Comparison of ENCODE assay signal across 11 mouse cellular contexts in the genomic region with DNA sequence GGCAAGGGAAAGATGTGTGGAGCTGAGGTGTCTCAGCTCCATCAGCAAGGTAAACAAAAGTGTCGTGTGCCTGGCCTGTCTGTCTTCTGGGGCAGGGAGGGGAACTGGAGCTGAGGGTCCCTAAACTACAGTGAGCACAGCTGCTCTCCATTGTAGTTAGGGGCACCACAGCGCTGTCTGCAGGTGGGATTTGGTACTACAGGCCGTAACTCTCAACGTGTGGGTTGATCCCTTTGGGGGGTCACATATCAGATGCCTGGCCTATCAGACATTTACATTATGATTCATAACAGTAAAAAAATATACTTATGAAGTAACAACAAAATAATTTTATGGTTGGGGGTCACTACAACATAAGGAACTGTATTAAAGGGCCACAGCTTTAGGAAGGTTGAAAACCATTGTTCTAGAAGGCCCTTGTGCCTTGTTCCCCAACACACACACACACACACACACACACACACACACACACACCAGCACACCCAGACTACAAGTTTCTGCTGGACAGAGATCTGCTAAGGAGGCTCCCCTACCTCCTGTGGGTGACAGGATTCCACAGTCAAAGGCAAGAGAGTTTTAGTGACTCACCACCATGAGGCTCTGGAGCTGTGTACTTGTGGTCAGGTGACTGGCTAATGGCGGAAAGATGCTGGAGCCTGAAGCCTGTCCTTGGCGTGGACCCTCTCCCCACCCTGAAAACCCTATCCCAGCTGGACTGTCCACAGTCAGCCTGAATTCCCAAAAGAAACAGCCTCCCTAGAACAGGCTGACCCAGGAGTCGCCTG. TPM values are rescaled to one million over a fixed set of nuclear protein-coding genes. Genes with fewer than 3 reads are reported as not detected.
DNase-seq lines count a peak whose midpoint lies in the region; ATAC-seq and TF ChIP-seq lines count a peak whose summit lies in the region.
"Had no signal": no experiment of that assay in that cellular context is flagged by ENCODE, and none has a peak within 500 bp of the region (broad histone marks: within the 10 kb centered on the region; RNA-seq: fewer than 3 reads in every experiment).

No protein-coding gene starts in this region.

- H3K4me1 ChIP-seq in embryonic facial prominence, embryonic 11.5 days (ENCODE audit: control insufficient read depth, insufficient read depth, low read length), result peaks cover 3% of the 10 kb centered on the region
- peaks cover 53% of the 10 kb centered on the region for H3K4me1 ChIP-seq in embryonic facial prominence, embryonic 10.5 days
- peaks cover 15% of the 10 kb centered on the region for H3K4me1 ChIP-seq in lung, adult 2 months (ENCODE audit: control insufficient read depth, insufficient read depth, low read length)

- no peak for ATAC-seq in embryonic facial prominence, embryonic 11.5 days (replicated peaks; ENCODE audit: insufficient number of reproducible peaks, low FRiP score, low TSS enrichment, low read depth)

- TF ChIP-seq POLR2A in lung, adult 2 months (IDR thresholded peaks at IDR 0.05; ENCODE audit: borderline replicate concordance, extremely low read depth, low read depth, low read length), result no peak

- no peak overlapping the region for H3K4me3 ChIP-seq in embryonic facial prominence, embryonic 11.5 days (ENCODE audit: low read depth, low read length)
- no peak overlapping the region for H3K4me3 ChIP-seq in embryonic facial prominence, embryonic 10.5 days
- H3K4me3 ChIP-seq in lung, adult 2 months (replicated peaks; ENCODE audit: extremely low read depth, low read depth, low read length), result no peak overlapping the region
- H3K4me3 ChIP-seq: heart, embryonic 15.5 days; lung, embryonic 15.5 days; neural tube, embryonic 12.5 days had no signal

- no peak overlapping the region for H3K9ac ChIP-seq in embryonic facial prominence, embryonic 11.5 days (replicated peaks; ENCODE audit: low read length)
- H3K9ac ChIP-seq: heart, embryonic 15.5 days; lung, embryonic 15.5 days; neural tube, embryonic 12.5 days had no signal

- H3K27ac ChIP-seq in embryonic facial prominence, embryonic 11.5 days (replicated peaks; ENCODE audit: low read depth, low read length), result no peak overlapping the region
- H3K27ac ChIP-seq in embryonic facial prominence, embryonic 10.5 days (replicated peaks), result no peak overlapping the region
- H3K27ac ChIP-seq: neural tube, embryonic 12.5 days had no signal

- no peaks in the 10 kb centered on the region for H3K9me3 ChIP-seq in embryonic facial prominence, embryonic 11.5 days (replicated peaks; ENCODE audit: control insufficient read depth, low read length)
- no peaks in the 10 kb centered on the region for H3K9me3 ChIP-seq in embryonic facial prominence, embryonic 10.5 days
- H3K9me3 ChIP-seq: heart, embryonic 15.5 days; lung, embryonic 15.5 days; neural tube, embryonic 12.5 days had no signal

- TF ChIP-seq CTCF in lung, adult 2 months (IDR thresholded peaks at IDR 0.05; ENCODE audit: insufficient read depth, low read length), result peak; percentile 53

- no peaks in the 10 kb centered on the region; the same call in 1 of the 2 replicates for H3K27me3 ChIP-seq in embryonic facial prominence, embryonic 11.5 days (ENCODE audit: control insufficient read depth, insufficient read depth, low read length)
- peaks cover 11% of the 10 kb centered on the region for H3K27me3 ChIP-seq in embryonic facial prominence, embryonic 10.5 days (replicated peaks; ENCODE audit: low read depth, poor library complexity, severe bottlenecking)
- H3K27me3 ChIP-seq: heart, embryonic 15.5 days had no signal

- WGBS in embryonic facial prominence, embryonic 11.5 days, result 51% methylated on average over 7 of the region's 7 CpGs
- 61% methylated on average over 7 of the region's 7 CpGs for WGBS in embryonic facial prominence, embryonic 10.5 days
- WGBS in lung, adult 2 months, result 66% methylated on average over 7 of the region's 7 CpGs

- no peak overlapping the region for H3K4me2 ChIP-seq in embryonic facial prominence, embryonic 11.5 days (ENCODE audit: low read depth, low read length)
- H3K4me2 ChIP-seq: heart, embryonic 15.5 days; lung, embryonic 15.5 days; neural tube, embryonic 12.5 days had no signal

- DNase-seq in embryonic facial prominence, embryonic 11.5 days (ENCODE audit: low spot score), result peak; percentile 29
- DNase-seq in embryonic facial prominence, embryonic 10.5 days (ENCODE audit: low spot score), result no peak
- DNase-seq in lung, adult 2 months, result no peak
- DNase-seq in lung, postnatal 25 days (ENCODE audit: low spot score), result no peak
- peak; percentile 80 for DNase-seq in MEL-GATA-1-ER (ENCODE audit: extremely low read depth, low read depth)
- peak; percentile 60 for DNase-seq in retina, embryonic 14.5 days (ENCODE audit: low spot score)
- DNase-seq in c-Kit-positive CD71-positive TER-119-positive erythroid progenitor cells, embryonic 14.5 days (ENCODE audit: low spot score), result no peak
- no peak for DNase-seq in layer of hippocampus, adult 11-12 months (ENCODE audit: low spot score)

- no peaks in the 10 kb centered on the region for H3K36me3 ChIP-seq in embryonic facial prominence, embryonic 11.5 days (replicated peaks; ENCODE audit: control insufficient read depth, insufficient read depth, low read depth, low read length)
- H3K36me3 ChIP-seq in embryonic facial prominence, embryonic 10.5 days (replicated peaks), result no peaks in the 10 kb centered on the region
- H3K36me3 ChIP-seq: heart, embryonic 15.5 days; lung, embryonic 15.5 days; neural tube, embryonic 12.5 days had no signal

RNA-seq across cellular contexts. Expression of a gene that starts 7.4 kb away (rescaled TPM):
- 4.0 and 4.2 TPM in 2 replicates for polyA plus RNA-seq in embryonic facial prominence, embryonic 11.5 days (2014; fragmentation: Nextera tagmentation; extraction: Ambion mirVana)
- polyA plus RNA-seq in embryonic facial prominence, embryonic 10.5 days (2016; fragmentation: Nextera tagmentation; extraction: Ambion mirVana), result 4.0 and 4.3 TPM in 2 replicates
- 33.3 and 39.0 TPM in 2 replicates for polyA plus RNA-seq in lung, adult 2 months (2012; rRNA removed)

RNA-seq across cellular contexts. Expression of a gene that starts 17.2 kb away (rescaled TPM):
- polyA plus RNA-seq in embryonic facial prominence, embryonic 11.5 days (2014; fragmentation: Nextera tagmentation; extraction: Ambion mirVana), result 222 and 241 TPM in 2 replicates
- polyA plus RNA-seq in embryonic facial prominence, embryonic 10.5 days (2016; fragmentation: Nextera tagmentation; extraction: Ambion mirVana), result 332 TPM in 2 replicates
- 58.6 and 66.5 TPM in 2 replicates for polyA plus RNA-seq in lung, adult 2 months (2012; rRNA removed)

RNA-seq across cellular contexts. Expression of a gene that starts 38.7 kb away (rescaled TPM):
- polyA plus RNA-seq in embryonic facial prominence, embryonic 11.5 days (2014; fragmentation: Nextera tagmentation; extraction: Ambion mirVana), result 1.6 and 1.9 TPM in 2 replicates
- 1.5 and 1.7 TPM in 2 replicates for polyA plus RNA-seq in embryonic facial prominence, embryonic 10.5 days (2016; fragmentation: Nextera tagmentation; extraction: Ambion mirVana)
- polyA plus RNA-seq in lung, adult 2 months (2012; rRNA removed), result 28.0 and 33.6 TPM in 2 replicates

RNA-seq across cellular contexts. Expression of a gene that starts 47.4 kb away (rescaled TPM):
- polyA plus RNA-seq in embryonic facial prominence, embryonic 11.5 days (2014; fragmentation: Nextera tagmentation; extraction: Ambion mirVana), result 68.3 and 99.2 TPM in 2 replicates
- polyA plus RNA-seq in embryonic facial prominence, embryonic 10.5 days (2016; fragmentation: Nextera tagmentation; extraction: Ambion mirVana), result 47.0 and 53.4 TPM in 2 replicates
- polyA plus RNA-seq in lung, adult 2 months (2012; rRNA removed), result 166 and 187 TPM in 2 replicates

RNA-seq across cellular contexts. Expression of a gene that starts 51.3 kb away (rescaled TPM):
- polyA plus RNA-seq in embryonic facial prominence, embryonic 11.5 days (2014; fragmentation: Nextera tagmentation; extraction: Ambion mirVana), result 2.3 and 2.6 TPM in 2 replicates
- 4.3 and 4.5 TPM in 2 replicates for polyA plus RNA-seq in embryonic facial prominence, embryonic 10.5 days (2016; fragmentation: Nextera tagmentation; extraction: Ambion mirVana)
- 40.9 and 51.2 TPM in 2 replicates for polyA plus RNA-seq in lung, adult 2 months (2012; rRNA removed)

Comparison
In these comparisons a context has a peak if more than half of its experiments do, and no peak if none do; other contexts are left out.
1. DNase-seq: peak in embryonic facial prominence, embryonic 11.5 days (single experiment), MEL-GATA-1-ER (single experiment) and retina, embryonic 14.5 days (single experiment); none in embryonic facial prominence, embryonic 10.5 days (single experiment), lung, adult 2 months (single experiment), lung, postnatal 25 days (single experiment), c-Kit-positive CD71-positive TER-119-positive erythroid progenitor cells, embryonic 14.5 days (single experiment) and layer of hippocampus, adult 11-12 months (single experiment).